Mouse (Mus musculus): ENCODE results near the gene Zc3h12a. TPM values are rescaled to one million over a fixed set of nuclear protein-coding genes. Genes with fewer than 3 reads are reported as not detected.

Gene Zc3h12a
- polyA plus RNA-seq, 1 experiment, result 36.7 TPM

DNA sequence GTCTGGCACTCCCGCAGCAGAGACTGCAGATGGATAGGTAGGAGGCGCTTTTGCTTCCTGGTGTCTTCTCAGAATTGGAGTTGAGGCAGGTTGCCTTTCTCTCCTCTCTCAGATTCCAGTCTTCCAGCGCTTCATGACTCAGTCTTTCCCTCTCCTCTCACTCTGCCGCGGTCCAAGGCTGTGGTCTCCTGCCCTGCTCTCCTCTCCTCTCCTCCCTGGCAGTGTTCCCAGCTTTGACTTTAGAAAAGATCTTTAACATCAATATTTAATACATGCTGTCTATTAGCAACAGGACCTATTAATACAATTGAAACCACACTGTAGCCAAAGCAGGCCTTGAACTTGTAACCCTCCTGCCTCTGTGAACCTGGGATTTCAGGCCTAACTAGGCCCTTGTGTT, 31.6 kb downstream of the Zc3h12a start:
- no peak overlapping the region for H3K27ac ChIP-seq (ENCODE audit: insufficient read depth, low read depth, low read length)
- H3K4me1 ChIP-seq (ENCODE audit: control insufficient read depth, insufficient read depth, insufficient read length, low read length), result no peaks in the 10 kb centered on the region
- H3K27me3 ChIP-seq (ENCODE audit: control insufficient read depth, insufficient read depth, low read length), result no peaks in the 10 kb centered on the region
- WGBS, result 79% methylated on average over 5 of the region's 5 CpGs
- peaks cover 2% of the 10 kb centered on the region for H3K36me3 ChIP-seq (ENCODE audit: control insufficient read depth, insufficient read depth, low read length)
- no peak for TF ChIP-seq POLR2A (IDR thresholded peaks at IDR 0.05; ENCODE audit: low read depth, low read length)
- TF ChIP-seq CTCF (IDR thresholded peaks at IDR 0.05; ENCODE audit: extremely low read depth, insufficient read length, insufficient replicate concordance, low read depth, low read length), result no peak
- H3K4me3 ChIP-seq (ENCODE audit: low read depth, low read length), result no peak overlapping the region

DNA sequence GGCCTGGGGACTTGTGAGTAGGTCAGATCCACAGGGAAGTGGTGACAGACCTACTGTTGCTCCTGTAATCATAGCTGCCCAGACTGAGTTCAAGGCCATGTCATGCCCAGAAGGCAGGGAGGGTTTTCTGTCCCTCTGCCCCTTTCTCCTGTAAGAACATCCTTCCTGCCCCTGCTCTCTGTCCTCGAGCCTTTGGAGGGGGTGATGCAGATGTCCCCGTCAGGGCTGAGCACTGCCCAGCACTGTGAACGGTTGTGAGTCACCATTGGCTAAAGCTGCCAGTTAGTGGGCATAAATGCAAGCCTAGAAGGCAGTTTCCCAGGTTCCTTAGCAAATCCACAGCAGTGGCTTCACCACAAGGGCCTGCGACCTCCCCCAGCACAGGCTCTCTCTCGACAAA, 34.6 kb downstream of the Zc3h12a start:
- Histone ChIP-seq H3K27me3 (ENCODE audit: control insufficient read depth, insufficient read depth, low read length) (no peaks in the 10 kb centered on the region), H3K4me1 (ENCODE audit: control insufficient read depth, insufficient read depth, insufficient read length, low read length) (no peaks in the 10 kb centered on the region), H3K36me3 (ENCODE audit: control insufficient read depth, insufficient read depth, low read length) (peaks cover 17% of the 10 kb centered on the region), H3K27ac (ENCODE audit: insufficient read depth, low read depth, low read length) (no peak overlapping the region), H3K4me3 (ENCODE audit: low read depth, low read length) (no peak overlapping the region)
- 86% methylated on average over 5 of the region's 5 CpGs for WGBS
- no peak for TF ChIP-seq CTCF (IDR thresholded peaks at IDR 0.05; ENCODE audit: extremely low read depth, insufficient read length, insufficient replicate concordance, low read depth, low read length)
- no peak for TF ChIP-seq POLR2A (IDR thresholded peaks at IDR 0.05; ENCODE audit: low read depth, low read length)

DNA sequence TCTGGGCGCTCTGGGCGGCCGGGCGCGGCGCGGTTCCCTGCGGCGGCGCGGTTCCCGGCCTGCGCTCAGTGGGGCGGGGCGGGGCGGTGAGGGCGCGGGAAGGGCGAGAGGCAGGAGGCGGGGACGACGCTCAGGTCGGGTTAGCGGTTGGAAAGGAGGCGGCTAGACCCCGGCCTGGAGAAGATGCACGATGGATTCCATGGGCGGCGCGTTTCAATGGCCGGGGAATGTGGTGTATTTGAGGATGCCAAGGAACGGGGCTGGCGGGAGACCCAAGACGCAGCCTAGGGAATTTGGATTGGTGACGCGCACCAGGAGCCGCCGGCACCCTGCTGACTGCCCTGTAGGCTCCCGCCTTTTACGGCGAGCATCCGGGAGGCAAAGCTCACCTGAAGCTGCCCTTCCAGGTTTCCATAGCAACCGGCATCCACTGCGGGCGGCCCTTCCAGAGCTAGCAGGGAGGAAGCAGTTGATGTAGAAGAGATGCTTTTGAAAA, 42.2 kb downstream of the Zc3h12a start:
- Histone ChIP-seq H3K36me3 (ENCODE audit: control insufficient read depth, insufficient read depth, low read length) (peaks cover 12% of the 10 kb centered on the region; the same call in 1 of the 2 replicates), H3K27ac (ENCODE audit: insufficient read depth, low read depth, low read length) (peak overlapping the region; percentile 92), H3K27me3 (ENCODE audit: control insufficient read depth, insufficient read depth, low read length) (no peaks in the 10 kb centered on the region), H3K4me3 (ENCODE audit: low read depth, low read length) (peak overlapping the region; percentile 92), H3K4me1 (ENCODE audit: control insufficient read depth, insufficient read depth, insufficient read length, low read length) (peaks cover 2% of the 10 kb centered on the region; the same call in 1 of the 2 replicates)
- WGBS, result under 1% methylated on average over 45 of the region's 45 CpGs
- no peak for TF ChIP-seq POLR2A (IDR thresholded peaks at IDR 0.05; ENCODE audit: low read depth, low read length)
- TF ChIP-seq CTCF (IDR thresholded peaks at IDR 0.05; ENCODE audit: extremely low read depth, insufficient read length, insufficient replicate concordance, low read depth, low read length), result no peak

DNA sequence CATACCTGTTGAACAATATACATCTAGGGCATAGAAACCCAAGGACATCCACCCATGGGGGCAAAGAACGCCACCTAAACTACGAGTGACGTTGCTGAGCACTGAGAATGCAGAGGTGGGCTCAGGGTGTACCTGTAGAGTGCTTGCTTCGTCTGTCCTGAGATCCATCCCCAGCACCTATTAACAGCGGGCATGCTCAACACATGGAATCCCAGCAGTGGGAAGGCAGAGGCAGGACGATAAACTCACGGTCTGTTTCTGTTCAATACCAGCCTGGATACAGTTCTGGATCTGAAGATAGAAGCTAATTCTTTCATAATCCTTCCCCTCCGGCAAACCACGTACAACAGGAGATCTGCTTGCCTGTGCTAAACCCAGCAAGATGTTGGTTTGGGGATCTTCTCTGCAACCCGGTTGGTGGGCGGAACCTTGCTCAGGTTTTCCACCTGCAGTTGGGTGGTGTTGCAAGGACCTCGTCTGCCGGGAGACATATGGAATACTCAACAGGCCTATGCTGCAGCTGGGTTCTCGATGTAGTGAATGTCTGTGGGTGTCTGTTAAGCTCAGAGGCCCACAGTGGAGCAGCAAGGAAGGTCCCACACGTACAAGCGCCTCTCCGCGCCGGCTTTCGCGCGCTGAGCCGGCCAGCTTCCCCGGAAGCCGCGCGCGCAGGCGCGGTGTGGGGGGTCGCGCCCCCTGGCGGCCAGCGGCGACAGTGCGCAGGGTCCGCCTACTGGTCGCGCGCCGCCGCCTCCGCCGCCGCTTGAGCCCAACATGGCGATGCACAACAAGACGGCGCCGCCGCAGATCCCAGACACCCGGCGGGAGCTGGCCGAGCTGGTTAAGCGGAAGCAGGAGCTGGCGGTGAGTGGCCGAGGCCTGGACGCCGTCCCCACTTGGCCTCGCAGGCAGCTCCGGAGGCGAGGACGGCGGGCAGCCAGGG, 43.0 kb downstream of the Zc3h12a start, which contains the start of gene Meaf6:
Gene Meaf6 (plus strand): TSS at position 732 of the 943 bp plus-strand sequence.
- WGBS, result 2% methylated on average over 63 of the region's 63 CpGs
- peak; percentile 90 for TF ChIP-seq CTCF (IDR thresholded peaks at IDR 0.05; ENCODE audit: extremely low read depth, insufficient read length, insufficient replicate concordance, low read depth, low read length)
- peak; percentile 59 for TF ChIP-seq POLR2A (IDR thresholded peaks at IDR 0.05; ENCODE audit: low read depth, low read length)
- Histone ChIP-seq H3K4me1 (ENCODE audit: control insufficient read depth, insufficient read depth, insufficient read length, low read length) (peaks cover 2% of the 10 kb centered on the region; the same call in 1 of the 2 replicates), H3K27ac (ENCODE audit: insufficient read depth, low read depth, low read length) (peak within 1 kb of the TSS; percentile 92), H3K27me3 (ENCODE audit: control insufficient read depth, insufficient read depth, low read length) (no peaks in the 10 kb centered on the region), H3K36me3 (ENCODE audit: control insufficient read depth, insufficient read depth, low read length) (peaks cover 6% of the 10 kb centered on the region; the same call in 1 of the 2 replicates), H3K4me3 (ENCODE audit: low read depth, low read length) (peak within 1 kb of the TSS; percentile 92)

DNA sequence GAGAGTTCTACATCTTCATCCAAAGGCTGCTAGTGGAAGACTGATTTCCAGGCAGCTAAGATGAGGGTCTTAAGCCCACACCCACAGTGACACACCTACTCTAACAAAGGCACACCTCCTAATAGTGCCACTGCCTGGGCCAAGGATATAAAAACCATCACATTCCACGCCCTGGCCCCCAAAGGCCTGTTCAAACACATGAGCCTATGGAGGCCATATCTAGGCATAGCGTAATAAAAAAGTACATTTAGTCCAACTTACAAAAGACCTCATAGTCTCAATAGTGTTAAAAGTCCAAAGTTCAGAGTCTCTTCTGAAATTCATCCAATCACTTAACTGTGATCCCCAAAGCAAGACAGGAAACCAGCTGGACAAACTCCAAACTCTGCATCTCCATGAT, 48.9 kb downstream of the Zc3h12a start:
- 45% methylated on average over 2 of the region's 2 CpGs for WGBS
- Histone ChIP-seq H3K27ac (ENCODE audit: insufficient read depth, low read depth, low read length) (no peak overlapping the region), H3K36me3 (ENCODE audit: control insufficient read depth, insufficient read depth, low read length) (peaks cover 24% of the 10 kb centered on the region), H3K4me1 (ENCODE audit: control insufficient read depth, insufficient read depth, insufficient read length, low read length) (peaks cover 6% of the 10 kb centered on the region; the same call in 1 of the 2 replicates), H3K4me3 (ENCODE audit: low read depth, low read length) (no peak overlapping the region), H3K27me3 (ENCODE audit: control insufficient read depth, insufficient read depth, low read length) (no peaks in the 10 kb centered on the region)
- no peak for TF ChIP-seq CTCF (IDR thresholded peaks at IDR 0.05; ENCODE audit: extremely low read depth, insufficient read length, insufficient replicate concordance, low read depth, low read length)
- no peak for TF ChIP-seq POLR2A (IDR thresholded peaks at IDR 0.05; ENCODE audit: low read depth, low read length)

DNA sequence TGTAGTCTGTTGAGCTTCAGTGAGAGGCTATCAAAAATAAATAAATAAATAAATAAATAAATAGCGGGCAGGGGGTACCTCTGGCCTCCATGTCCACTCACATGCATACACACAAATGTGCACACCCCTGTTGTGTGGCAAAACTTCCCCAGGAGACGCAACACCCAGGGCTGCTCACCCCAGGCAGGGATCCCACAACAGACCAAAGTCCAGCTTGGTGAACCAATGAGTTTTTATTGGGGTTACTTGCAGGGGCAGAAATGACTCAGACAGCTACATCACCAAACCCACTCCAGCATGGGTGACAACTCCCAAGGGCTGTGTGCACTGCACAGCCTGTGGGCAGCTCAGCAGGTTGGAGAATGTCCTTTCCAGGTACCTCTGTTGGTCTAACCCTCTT, 49.9 kb downstream of the Zc3h12a start:
- no peaks in the 10 kb centered on the region for H3K27me3 ChIP-seq (ENCODE audit: control insufficient read depth, insufficient read depth, low read length)
- H3K4me1 ChIP-seq (ENCODE audit: control insufficient read depth, insufficient read depth, insufficient read length, low read length), result peaks cover 6% of the 10 kb centered on the region; the same call in 1 of the 2 replicates
- H3K36me3 ChIP-seq (ENCODE audit: control insufficient read depth, insufficient read depth, low read length), result peaks cover 34% of the 10 kb centered on the region
- WGBS, result 50% methylated on average over 2 of the region's 2 CpGs
- no peak overlapping the region for H3K4me3 ChIP-seq (ENCODE audit: low read depth, low read length)
- peak overlapping the region; percentile 3; the same call in 1 of the 2 replicates for H3K27ac ChIP-seq (ENCODE audit: insufficient read depth, low read depth, low read length)
- TF ChIP-seq CTCF (IDR thresholded peaks at IDR 0.05; ENCODE audit: extremely low read depth, insufficient read length, insufficient replicate concordance, low read depth, low read length) (no peak), POLR2A (IDR thresholded peaks at IDR 0.05; ENCODE audit: low read depth, low read length) (no peak)

Other genes starting within 250 kb of the Zc3h12a start
- gene Epha10, start 246.9 kb downstream of the Zc3h12a start, polyA plus RNA-seq (2012; rRNA removed), result not detected in 2 replicates
- 5.2 and 7.1 TPM in 2 replicates for gene 9930104L06Rik, start 190.8 kb downstream of the Zc3h12a start, polyA plus RNA-seq (2012; rRNA removed)
- gene Cdca8, start 188.5 kb downstream of the Zc3h12a start, polyA plus RNA-seq (2012; rRNA removed), result 8.4 and 18.7 TPM in 2 replicates
- gene Rspo1, start 141.4 kb downstream of the Zc3h12a start, polyA plus RNA-seq (2012; rRNA removed), result 0.60 and 1.6 TPM in 2 replicates
- 1.5 and 3.5 TPM in 2 replicates for gene Gnl2, start 111.3 kb downstream of the Zc3h12a start, polyA plus RNA-seq (2012; rRNA removed)
- not detected in 2 replicates for gene Dnali1, start 62.1 kb downstream of the Zc3h12a start, polyA plus RNA-seq (2012; rRNA removed)
- gene Snip1, start 61.2 kb downstream of the Zc3h12a start, polyA plus RNA-seq (2012; rRNA removed), result 4.2 and 6.2 TPM in 2 replicates
- gene Meaf6, start 42.7 kb downstream of the Zc3h12a start, polyA plus RNA-seq (2012; rRNA removed), result 3.5 and 9.1 TPM in 2 replicates

All from small intestine, adult 2 months (tissue).